Mouse (Mus musculus) 3T3-L1 (cell line): ENCODE data around the gene Tex16.

Source experiments
- DNase-seq: peaks from one replicate; pipeline ENCODE4 v3.0.0-alpha.2; 2015; ENCODE audit warnings: low read depth, low spot score

Gene Tex16

DNA sequence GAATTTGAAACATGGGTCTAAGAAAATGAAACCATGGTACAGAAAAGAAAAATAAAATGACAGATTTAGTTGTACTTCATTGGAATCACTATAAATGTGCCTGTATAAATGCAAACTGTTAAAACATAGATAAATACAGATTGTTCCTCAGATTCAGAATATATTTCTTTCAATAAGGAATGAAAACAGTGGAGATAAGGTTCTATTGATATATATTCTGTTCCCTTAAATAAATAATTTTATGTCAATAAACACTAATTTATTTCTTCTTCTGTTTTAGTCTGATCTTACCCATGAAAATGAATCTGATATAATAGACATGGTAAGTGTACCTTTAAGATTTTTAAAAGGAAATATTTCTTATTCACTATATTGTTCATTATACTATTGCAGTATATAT is at the start of gene Tex16:
Tex16 (plus strand) TSS at position 301 of the 400 bp plus-strand sequence.
- no peak for DNase-seq

DNA sequence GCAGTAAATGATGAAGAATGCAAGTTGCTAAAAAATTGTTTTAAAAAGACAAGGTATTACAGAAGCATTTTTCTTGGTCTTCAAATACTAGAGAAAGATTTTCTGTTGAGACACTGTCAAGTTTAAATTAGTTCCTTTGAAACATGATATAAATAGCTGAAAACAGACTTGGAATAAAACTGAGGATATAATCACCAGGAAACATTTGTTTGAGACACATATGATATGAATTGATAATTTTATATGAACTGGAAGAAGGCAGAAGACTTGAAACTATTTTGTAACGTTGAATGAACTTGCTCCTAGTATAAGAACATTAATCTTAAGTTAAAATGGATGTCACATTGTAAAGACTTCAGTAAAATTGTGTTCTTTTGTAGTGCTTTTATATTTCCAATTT is 11.1 kb upstream of the Tex16 start:
- no peak for DNase-seq
